Mouse (Mus musculus) heart, embryonic 14.5 days (tissue): ENCODE measurements around the gene Zdhhc21. TPM values are rescaled to one million over a fixed set of nuclear protein-coding genes. Genes with fewer than 3 reads are reported as not detected.

ENCODE experiments used
- ATAC-seq: fragments of 200-750 bp; cut with Nextera tagmentation; 2 replicates; pipeline ENCODE4 v1.8.0; 2017; ENCODE audit warnings: low read depth, moderate TSS enrichment; ENCODE audit not compliant: insufficient number of reproducible peaks, insufficient read depth, low FRiP score
- H3K27ac ChIP-seq, 2 experiments: fragments of 200-500 bp in 1 of 2; fragments of 300-500 bp in 1 of 2; sonication (generic) in 1 of 2; replicated peaks in 1 of 2; 2 replicates each; pipeline ENCODE4 v1.5.1; 2012 to 2014; ENCODE audit warnings: low read depth in 2 of 2, low read length in 2 of 2, control low read depth in 1 of 2, mild to moderate bottlenecking in 1 of 2, mixed read lengths in 1 of 2; ENCODE audit not compliant: control insufficient read depth in 1 of 2, insufficient read depth in 1 of 2
- H3K27me3 ChIP-seq: fragments of 300-500 bp; sonication (generic); 2 replicates; pipeline ENCODE4 v1.6.1; 2014; ENCODE audit warnings: mild to moderate bottlenecking, low read length, control low read depth; ENCODE audit not compliant: control insufficient read depth, insufficient read depth
- H3K36me3 ChIP-seq: fragments of 300-500 bp; sonication (generic); 2 replicates; pipeline ENCODE4 v1.6.1; 2014; ENCODE audit warnings: mild to moderate bottlenecking, control low read depth, low read length, mixed read lengths; ENCODE audit not compliant: control insufficient read depth, insufficient read depth
- H3K4me1 ChIP-seq, 2 experiments: fragments of 200-500 bp in 1 of 2; fragments of 300-500 bp in 1 of 2; sonication (generic) in 1 of 2; 2 replicates each; pipeline ENCODE4 v1.6.1; 2012 to 2014; ENCODE audit warnings: low read length in 2 of 2, control low read depth in 1 of 2, mixed read lengths in 1 of 2; ENCODE audit not compliant: control insufficient read depth in 2 of 2, insufficient read depth in 2 of 2
- H3K4me2 ChIP-seq: fragments of 300-500 bp; sonication (generic); 2 replicates; pipeline ENCODE4 v1.6.1; 2014; ENCODE audit warnings: mild to moderate bottlenecking, low read length
- H3K4me3 ChIP-seq, 2 experiments: fragments of 200-500 bp in 1 of 2; fragments of 300-500 bp in 1 of 2; sonication (generic) in 1 of 2; 2 replicates each; pipeline ENCODE4 v1.5.1; 2012 to 2014; ENCODE audit warnings: low read length in 2 of 2, mild to moderate bottlenecking in 2 of 2, control low read depth in 1 of 2, low read depth in 1 of 2, moderate library complexity in 1 of 2; ENCODE audit not compliant: control insufficient read depth in 1 of 2, insufficient read depth in 1 of 2
- H3K9ac ChIP-seq: fragments of 300-500 bp; sonication (generic); 2 replicates; pipeline ENCODE4 v1.6.1; 2014; ENCODE audit warnings: mild to moderate bottlenecking, low read length
- H3K9me3 ChIP-seq: fragments of 300-500 bp; sonication (generic); 2 replicates; pipeline ENCODE4 v1.6.1; 2016; ENCODE audit warnings: low read length, control low read depth; ENCODE audit not compliant: control insufficient read depth
- WGBS: fragments of 180-500 bp; shearing (Covaris S2); extraction: QIAGEN DNeasy Blood & Tissue Kit; methylation state at CpG from one replicate; pipeline ENCODE4 v1.1.7; 2014; 5-methylcytosine and 5-hydroxymethylcytosine counted together
- polyA plus RNA-seq: library from polyadenylated mRNA; unstranded; fragments of >200 nt; fragmentation: Nextera tagmentation; extraction: Ambion mirVana; gene quantifications from 2 replicates; pipeline ENCODE4 v1.2.1, GENCODE M21; 2014

Zdhhc21 gene
- polyA plus RNA-seq, 1 experiment from 2014 or later = 11.3 TPM

DNA sequence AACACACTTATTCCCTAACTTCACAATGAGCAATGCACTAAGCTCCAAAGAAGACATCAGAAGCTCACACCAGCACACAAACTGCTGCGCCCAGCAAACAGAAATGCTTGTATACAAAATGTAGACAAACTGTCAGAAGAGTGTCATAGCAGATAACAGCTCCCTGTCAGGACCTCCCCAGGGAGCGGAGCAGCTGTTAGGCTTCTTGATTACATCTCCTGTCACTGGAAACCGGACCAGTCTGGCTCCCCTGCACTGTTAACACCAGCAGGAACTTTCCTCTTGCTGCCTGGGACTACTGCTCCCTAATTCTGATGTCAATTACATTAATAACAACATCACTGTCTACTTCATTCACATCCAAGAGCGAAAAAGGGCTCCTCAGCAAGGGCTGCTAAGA lies 44.5 kb downstream of the Zdhhc21 start:
- peaks cover 0 to 3% of the 10 kb centered on the region in 2 experiments; a peak in 1 of 4 replicates for H3K4me1 ChIP-seq
- no peak overlapping the region for H3K27ac ChIP-seq
- H3K27me3 ChIP-seq = no peaks in the 10 kb centered on the region
- H3K4me3 ChIP-seq = no peak overlapping the region
- H3K4me2 ChIP-seq = no peak overlapping the region
- H3K36me3 ChIP-seq = peaks cover 11% of the 10 kb centered on the region; the same call in 1 of the 2 replicates
- no peaks in the 10 kb centered on the region for H3K9me3 ChIP-seq
- WGBS = 29% methylated on average over 4 of the region's 4 CpGs
- H3K9ac ChIP-seq = no peak overlapping the region
- ATAC-seq = peak; percentile 61; the same call in 1 of the 2 replicates

DNA sequence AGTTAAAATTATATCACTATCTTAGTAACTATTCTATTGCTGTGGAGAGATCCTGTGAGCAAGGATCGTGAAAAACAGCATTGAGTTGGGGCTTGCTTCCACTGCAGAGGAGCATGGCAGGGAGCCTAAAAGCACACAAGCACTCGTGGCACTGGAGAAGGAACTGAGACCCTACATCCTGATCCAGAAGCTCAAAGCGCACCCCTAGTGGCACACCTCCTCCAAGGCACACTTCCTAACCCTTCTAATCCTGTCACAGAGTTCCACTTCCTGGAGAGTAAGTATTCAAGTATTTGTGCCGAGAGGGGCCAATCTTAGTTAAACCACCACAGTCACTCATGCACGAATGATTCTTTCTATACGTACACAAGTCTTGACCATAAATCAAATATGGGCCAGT lies 46.4 kb downstream of the Zdhhc21 start:
- Histone ChIP-seq H3K4me2 (no peak overlapping the region), H3K9me3 (no peaks in the 10 kb centered on the region), H3K4me3 (no peak overlapping the region), H3K9ac (no peak overlapping the region), H3K27me3 (no peaks in the 10 kb centered on the region), H3K4me1 (peaks cover 0 to 3% of the 10 kb centered on the region in 2 experiments; a peak in 1 of 4 replicates), H3K36me3 (peaks cover 9% of the 10 kb centered on the region; the same call in 1 of the 2 replicates), H3K27ac (no peak overlapping the region)
- no peak for ATAC-seq
- WGBS = 72% methylated on average over 6 of the region's 6 CpGs

DNA sequence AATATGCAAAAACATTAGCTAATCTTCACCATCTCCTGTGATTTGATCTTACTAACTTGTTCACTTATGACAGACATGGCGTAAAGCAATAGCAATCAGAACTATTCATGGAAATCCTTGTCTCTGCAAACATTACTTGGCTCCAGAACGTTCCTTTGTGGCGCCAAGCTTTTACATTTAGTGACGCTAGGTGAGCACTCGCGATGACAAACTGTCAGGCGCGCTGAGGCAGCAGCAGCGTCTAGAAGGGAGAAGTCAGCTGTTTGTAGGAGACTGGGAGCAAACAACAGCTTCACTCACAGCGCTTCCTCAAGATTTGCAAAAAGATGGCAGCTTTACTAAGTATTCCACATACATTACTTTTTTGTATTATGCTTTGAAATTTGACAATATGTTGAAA lies 51.9 kb downstream of the Zdhhc21 start:
- peaks cover 20% of the 10 kb centered on the region for H3K36me3 ChIP-seq
- no peak overlapping the region for H3K27ac ChIP-seq
- H3K4me3 ChIP-seq = no peak overlapping the region
- H3K9ac ChIP-seq = no peak overlapping the region
- H3K4me1 ChIP-seq = no peaks in the 10 kb centered on the region
- H3K27me3 ChIP-seq = no peaks in the 10 kb centered on the region
- H3K4me2 ChIP-seq = no peak overlapping the region
- no peak for ATAC-seq
- H3K9me3 ChIP-seq = no peaks in the 10 kb centered on the region
- 65% methylated on average over 10 of the region's 10 CpGs for WGBS

DNA sequence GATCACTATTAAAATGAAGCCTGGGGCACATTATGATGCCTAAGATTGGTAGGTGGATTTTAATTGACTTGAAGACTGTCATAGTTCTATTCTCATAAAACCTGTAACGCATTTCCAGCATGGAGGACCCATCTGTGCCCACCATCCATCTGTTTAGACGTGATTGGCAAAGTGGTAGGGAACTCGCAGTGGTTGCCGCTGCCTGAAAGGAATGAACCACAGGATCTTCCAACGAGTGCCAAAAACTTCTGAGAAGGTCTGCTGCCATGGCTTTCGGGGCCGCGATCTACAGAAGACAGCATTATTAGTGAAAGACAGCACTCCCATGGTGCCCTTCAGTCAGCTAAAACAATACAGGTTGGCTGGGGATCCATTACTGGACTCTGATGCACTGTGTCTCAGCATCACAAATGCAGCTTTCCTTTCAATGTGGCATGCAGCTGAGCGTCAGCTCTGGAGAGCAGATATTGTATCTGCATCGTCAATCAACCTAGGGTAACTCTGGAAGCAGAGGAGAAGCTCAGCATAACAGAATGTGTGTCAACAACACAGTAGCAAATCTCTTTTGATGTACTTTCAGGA lies 53.5 kb downstream of the Zdhhc21 start:
- no peak for ATAC-seq
- 82% methylated on average over 10 of the region's 10 CpGs for WGBS
- Histone ChIP-seq H3K4me3 (no peak overlapping the region), H3K27me3 (no peaks in the 10 kb centered on the region), H3K9me3 (no peaks in the 10 kb centered on the region), H3K4me1 (no peaks in the 10 kb centered on the region), H3K4me2 (no peak overlapping the region), H3K9ac (no peak overlapping the region), H3K27ac (no peak overlapping the region), H3K36me3 (peaks cover 24% of the 10 kb centered on the region)

DNA sequence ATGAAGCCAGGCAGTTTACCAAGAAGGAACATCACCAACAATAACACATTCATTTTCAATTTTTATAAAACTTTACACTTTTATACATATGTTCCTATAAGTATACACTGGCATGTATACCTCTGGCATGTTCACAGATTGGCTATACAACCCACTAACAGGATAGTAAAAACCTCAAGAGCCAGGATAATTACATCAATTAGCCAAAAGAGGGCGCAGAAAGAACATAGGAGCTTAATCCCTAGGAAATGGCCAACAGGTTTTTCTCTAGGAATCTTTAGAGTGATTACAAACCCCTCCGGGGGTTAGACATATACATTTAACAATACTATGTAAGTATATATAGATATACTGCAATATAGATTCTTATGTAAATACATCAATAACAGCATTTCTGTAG lies 55.7 kb downstream of the Zdhhc21 start:
- no peaks in the 10 kb centered on the region for H3K9me3 ChIP-seq
- no peak overlapping the region for H3K4me3 ChIP-seq
- no peak for ATAC-seq
- no peak overlapping the region for H3K27ac ChIP-seq
- H3K27me3 ChIP-seq = no peaks in the 10 kb centered on the region
- 37% methylated on average over 2 of the region's 2 CpGs for WGBS
- no peak overlapping the region for H3K9ac ChIP-seq
- peaks cover 25% of the 10 kb centered on the region for H3K36me3 ChIP-seq
- H3K4me2 ChIP-seq = no peak overlapping the region
- H3K4me1 ChIP-seq = no peaks in the 10 kb centered on the region

DNA sequence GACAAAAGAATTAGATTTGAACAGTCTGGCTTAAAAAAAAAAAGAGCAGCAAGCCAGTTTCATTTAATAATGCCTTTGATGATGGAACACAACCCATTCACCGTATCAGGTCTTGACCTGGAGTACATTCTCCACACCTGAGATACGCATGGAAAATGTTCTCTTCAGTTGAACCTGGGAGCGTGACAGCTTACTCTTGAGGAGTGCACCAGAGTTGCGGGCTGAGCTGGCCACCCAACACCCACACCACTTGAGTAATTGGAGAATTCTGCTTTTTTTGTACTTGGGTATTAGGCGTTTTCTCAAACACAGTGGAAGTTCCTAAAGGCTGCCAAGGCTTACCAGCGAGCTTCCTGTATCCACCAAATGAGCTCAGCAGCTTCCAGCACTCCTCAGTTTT lies 66.2 kb downstream of the Zdhhc21 start:
- ATAC-seq = no peak
- H3K4me2 ChIP-seq = no peak overlapping the region
- no peak overlapping the region for H3K9ac ChIP-seq
- H3K4me1 ChIP-seq = no peaks in the 10 kb centered on the region
- H3K4me3 ChIP-seq = no peak overlapping the region
- H3K27ac ChIP-seq = no peak overlapping the region
- WGBS = 88% methylated on average over 6 of the region's 6 CpGs
- no peaks in the 10 kb centered on the region for H3K27me3 ChIP-seq
- no peaks in the 10 kb centered on the region for H3K9me3 ChIP-seq
- H3K36me3 ChIP-seq = no peaks in the 10 kb centered on the region

DNA sequence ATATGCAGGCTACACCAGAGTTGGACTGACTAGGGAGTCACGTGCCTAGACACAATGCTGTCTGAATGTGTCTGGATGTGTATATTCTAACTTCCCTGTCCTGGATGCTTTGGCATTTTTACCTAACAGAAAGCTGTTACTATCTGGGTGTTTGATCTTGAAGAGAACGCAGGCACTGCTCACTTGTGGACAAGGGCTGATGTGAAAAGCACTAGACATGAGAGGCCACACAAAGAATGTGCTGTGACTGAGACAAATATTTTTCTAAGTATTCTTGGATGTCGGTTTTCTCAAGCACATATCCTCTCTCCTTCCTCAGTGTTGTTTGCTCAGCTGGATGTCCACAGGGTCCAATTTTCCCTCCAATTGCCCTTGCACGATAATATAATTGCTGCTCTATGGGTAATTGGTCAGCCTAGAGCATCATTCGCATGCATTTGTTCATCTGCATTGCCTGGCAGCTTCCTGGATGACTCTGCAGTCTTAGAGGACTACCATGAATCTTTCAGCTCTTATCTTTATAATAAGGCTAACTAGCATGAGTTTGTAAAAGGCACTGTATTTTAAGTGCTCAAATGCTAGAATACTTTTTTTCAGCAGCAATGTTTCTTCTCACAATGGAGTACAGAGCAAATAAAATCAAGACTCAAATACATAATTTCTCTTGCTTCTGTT lies 66.7 kb downstream of the Zdhhc21 start:
- H3K27ac ChIP-seq = no peak overlapping the region
- no peaks in the 10 kb centered on the region for H3K27me3 ChIP-seq
- no peak overlapping the region for H3K9ac ChIP-seq
- WGBS = 62% methylated on average over 5 of the region's 5 CpGs
- no peak overlapping the region for H3K4me2 ChIP-seq
- no peak for ATAC-seq
- H3K36me3 ChIP-seq = no peaks in the 10 kb centered on the region
- H3K9me3 ChIP-seq = no peaks in the 10 kb centered on the region
- H3K4me3 ChIP-seq = no peak overlapping the region
- no peaks in the 10 kb centered on the region for H3K4me1 ChIP-seq
